Mouse (Mus musculus): ENCODE measurements around the gene Hhatl.

DNA sequence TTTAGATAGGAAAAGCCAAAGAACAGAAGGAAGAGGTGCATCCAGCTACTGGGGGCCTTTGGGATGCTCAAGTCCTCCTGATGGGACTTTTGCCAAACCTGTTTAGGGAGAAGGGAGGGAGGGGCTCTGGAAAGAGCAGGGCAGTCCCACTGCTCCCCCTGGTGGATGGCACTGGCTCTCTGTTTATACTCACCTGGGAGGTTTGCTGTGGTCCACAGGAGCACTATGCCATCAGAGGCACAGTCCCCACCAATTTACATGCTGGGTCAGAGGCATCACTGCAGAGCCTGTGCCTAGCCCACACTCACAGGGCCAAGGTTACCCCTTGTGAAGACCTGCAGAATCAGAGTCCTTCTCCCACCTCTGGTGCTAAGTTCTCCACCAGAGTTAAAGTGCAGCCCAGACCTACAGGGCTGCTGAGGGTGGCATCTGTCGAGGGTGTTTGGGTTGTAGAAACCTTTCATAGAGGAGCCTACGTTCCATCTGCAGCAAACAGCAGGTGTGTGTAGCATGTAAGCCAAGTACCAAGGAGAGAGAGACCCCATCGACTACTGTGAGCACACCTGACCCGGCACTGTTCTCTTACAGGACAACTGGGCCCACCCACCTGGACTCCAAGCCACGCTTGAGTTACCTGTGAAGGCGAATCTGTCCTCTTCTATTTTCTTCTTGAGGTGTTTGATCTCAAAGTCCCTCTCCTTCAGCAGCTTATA is 38.1 kb upstream of the Hhatl start:
- TF ChIP-seq EP300 (IDR thresholded peaks at IDR 0.05; ENCODE audit: insufficient read depth, low read depth, low read length), result no peak
- TF ChIP-seq CTCF (IDR thresholded peaks at IDR 0.05), result peak; percentile 72
- TF ChIP-seq POLR2A (IDR thresholded peaks at IDR 0.05; ENCODE audit: insufficient read depth, low read depth, low read length), result no peak
